Comparison of ENCODE assay signal across 15 mouse cellular contexts in genomic region chr2:79785541-79786134, GRCm38 (mm10).
DNase-seq lines count a peak whose midpoint lies in the region; ATAC-seq and TF ChIP-seq lines count a peak whose summit lies in the region.
"Had no signal": no experiment of that assay in that cellular context is flagged by ENCODE, and none has a peak within 500 bp of the region (broad histone marks: within the 10 kb centered on the region; RNA-seq: fewer than 3 reads in every experiment).

No protein-coding gene starts in this region.

- WGBS in liver, embryonic 11.5 days: 57% methylated on average over 8 of the region's 8 CpGs
- WGBS in liver, postnatal 0 days (ENCODE audit: insufficient replicate concordance): 63% methylated on average over 8 of the region's 8 CpGs
- 45% methylated on average over 8 of the region's 8 CpGs for WGBS in heart, embryonic 13.5 days
- 27% methylated on average over 8 of the region's 8 CpGs for WGBS in stomach, embryonic 14.5 days
- WGBS in hindbrain, postnatal 0 days: 73% methylated on average over 8 of the region's 8 CpGs

- H3K36me3 ChIP-seq in liver, embryonic 11.5 days (ENCODE audit: control insufficient read depth, insufficient read depth, low read length): no peaks in the 10 kb centered on the region
- H3K36me3 ChIP-seq in liver, postnatal 0 days (replicated peaks; ENCODE audit: insufficient read depth, low read length): no peaks in the 10 kb centered on the region
- no peaks in the 10 kb centered on the region for H3K36me3 ChIP-seq in heart, embryonic 13.5 days
- H3K36me3 ChIP-seq in stomach, embryonic 14.5 days (ENCODE audit: control insufficient read depth, insufficient read depth, low read length): no peaks in the 10 kb centered on the region
- no peaks in the 10 kb centered on the region for H3K36me3 ChIP-seq in hindbrain, postnatal 0 days (ENCODE audit: insufficient read depth, low read length)
- H3K36me3 ChIP-seq: midbrain, embryonic 15.5 days; neural tube, embryonic 13.5 days had no signal

- H3K4me1 ChIP-seq in liver, embryonic 11.5 days (replicated peaks; ENCODE audit: control insufficient read depth, insufficient read depth, low read length): no peaks in the 10 kb centered on the region
- no peaks in the 10 kb centered on the region for H3K4me1 ChIP-seq in liver, postnatal 0 days (ENCODE audit: insufficient read depth)
- 0 out of 2 replicates have a peak, but pooled peaks cover 3% of the 10 kb centered on the region for H3K4me1 ChIP-seq in heart, embryonic 13.5 days
- peaks cover 6% of the 10 kb centered on the region for H3K4me1 ChIP-seq in stomach, embryonic 14.5 days (ENCODE audit: control insufficient read depth, insufficient read depth, low read length)
- no peaks in the 10 kb centered on the region for H3K4me1 ChIP-seq in hindbrain, postnatal 0 days (ENCODE audit: insufficient read depth, low read length)
- H3K4me1 ChIP-seq: midbrain, embryonic 15.5 days; neural tube, embryonic 13.5 days had no signal

- no peak overlapping the region for H3K9ac ChIP-seq in liver, embryonic 11.5 days (ENCODE audit: low read depth, low read length)
- H3K9ac ChIP-seq in liver, postnatal 0 days (replicated peaks): no peak overlapping the region
- no peak overlapping the region for H3K9ac ChIP-seq in heart, embryonic 13.5 days
- H3K9ac ChIP-seq in stomach, embryonic 14.5 days (replicated peaks; ENCODE audit: low read depth, low read length): no peak overlapping the region
- H3K9ac ChIP-seq in hindbrain, postnatal 0 days (replicated peaks; ENCODE audit: low read length): no peak overlapping the region
- H3K9ac ChIP-seq: midbrain, embryonic 15.5 days; neural tube, embryonic 13.5 days had no signal

- TF ChIP-seq CTCF in liver, postnatal 0 days (IDR thresholded peaks at IDR 0.05; ENCODE audit: low read depth): no peak
- TF ChIP-seq CTCF in hindbrain, postnatal 0 days (IDR thresholded peaks at IDR 0.05; ENCODE audit: low read depth): no peak

- ATAC-seq in liver, embryonic 11.5 days (replicated peaks; ENCODE audit: low FRiP score): no peak
- no peak for ATAC-seq in liver, postnatal 0 days
- ATAC-seq in heart, embryonic 13.5 days (ENCODE audit: extremely low read depth, insufficient number of reproducible peaks, low FRiP score, low TSS enrichment): no peak
- ATAC-seq in stomach, embryonic 14.5 days (ENCODE audit: insufficient number of reproducible peaks, insufficient read depth, low FRiP score, low read depth): peak; percentile 87; the same call in 1 of the 2 replicates
- no peak for ATAC-seq in hindbrain, postnatal 0 days
- ATAC-seq: midbrain, embryonic 15.5 days had no signal

- H3K4me3 ChIP-seq in liver, embryonic 11.5 days (ENCODE audit: low read depth, low read length): no peak overlapping the region
- H3K4me3 ChIP-seq in liver, postnatal 0 days (ENCODE audit: low read depth, low read length): no peak overlapping the region
- no peak overlapping the region for H3K4me3 ChIP-seq in heart, embryonic 13.5 days
- no peak overlapping the region for H3K4me3 ChIP-seq in stomach, embryonic 14.5 days (ENCODE audit: low read depth, low read length)
- no peak overlapping the region for H3K4me3 ChIP-seq in hindbrain, postnatal 0 days (ENCODE audit: low read length)
- H3K4me3 ChIP-seq: midbrain, embryonic 15.5 days; neural tube, embryonic 13.5 days had no signal

- no peaks in the 10 kb centered on the region for H3K27me3 ChIP-seq in liver, embryonic 11.5 days (replicated peaks; ENCODE audit: control insufficient read depth, insufficient read depth, low read length)
- H3K27me3 ChIP-seq in liver, postnatal 0 days (ENCODE audit: insufficient read depth, low read length): no peaks in the 10 kb centered on the region
- H3K27me3 ChIP-seq in heart, embryonic 13.5 days (replicated peaks): no peaks in the 10 kb centered on the region
- no peaks in the 10 kb centered on the region for H3K27me3 ChIP-seq in stomach, embryonic 14.5 days (ENCODE audit: control insufficient read depth, insufficient read depth, low read length)
- no peaks in the 10 kb centered on the region for H3K27me3 ChIP-seq in hindbrain, postnatal 0 days (ENCODE audit: insufficient read depth, low read length)
- H3K27me3 ChIP-seq: midbrain, embryonic 15.5 days; neural tube, embryonic 13.5 days had no signal

- peak; percentile 84 for DNase-seq in heart, adult 11 months
- DNase-seq in heart, postnatal 25 days (ENCODE audit: low spot score): no peak
- no peak for DNase-seq in liver, embryonic 11.5 days (ENCODE audit: low spot score)
- no peak for DNase-seq in liver, postnatal 0 days
- DNase-seq in gastrocnemius, postnatal 4 days (ENCODE audit: low spot score in 2 of 2): no peak
- no peak for DNase-seq in hindbrain, postnatal 0 days (ENCODE audit: low spot score)
- DNase-seq: adrenal gland, postnatal 14 days; cerebellum, postnatal 36 days; kidney, adult 11 months; layer of hippocampus, adult 9-11 months; thymus, postnatal 25 days had no signal

- intact Hi-C loops in heart, postnatal 25 days (cut with DNase I): loop anchor here (10.0 kb wide), 1 partner anchor 479 kb away; no protein-coding TSS in a partner anchor

- 0 out of 2 replicates have a peak overlapping the region, but pooled peaks have one; percentile 2 for H3K27ac ChIP-seq in liver, embryonic 11.5 days (ENCODE audit: low read depth, low read length)
- no peak overlapping the region for H3K27ac ChIP-seq in liver, postnatal 0 days (ENCODE audit: low read depth)
- 0 out of 2 replicates have a peak overlapping the region, but pooled peaks have one; percentile 16 for H3K27ac ChIP-seq in heart, embryonic 13.5 days (replicated peaks)
- peak overlapping the region; percentile 90 for H3K27ac ChIP-seq in stomach, embryonic 14.5 days (ENCODE audit: low read length)
- no peak overlapping the region for H3K27ac ChIP-seq in hindbrain, postnatal 0 days
- H3K27ac ChIP-seq: midbrain, embryonic 15.5 days; neural tube, embryonic 13.5 days had no signal

- no peaks in the 10 kb centered on the region for H3K9me3 ChIP-seq in liver, embryonic 11.5 days (ENCODE audit: control insufficient read depth, low read length)
- no peaks in the 10 kb centered on the region for H3K9me3 ChIP-seq in liver, postnatal 0 days (ENCODE audit: low read length)
- H3K9me3 ChIP-seq in heart, embryonic 13.5 days: no peaks in the 10 kb centered on the region
- H3K9me3 ChIP-seq in stomach, embryonic 14.5 days (ENCODE audit: control insufficient read depth, low read depth, low read length): no peaks in the 10 kb centered on the region
- H3K9me3 ChIP-seq in hindbrain, postnatal 0 days (ENCODE audit: low read length): no peaks in the 10 kb centered on the region
- H3K9me3 ChIP-seq: midbrain, embryonic 15.5 days; neural tube, embryonic 13.5 days had no signal

- no peak for TF ChIP-seq EP300 in liver, postnatal 0 days (IDR thresholded peaks at IDR 0.05; ENCODE audit: low read depth)

- H3K4me2 ChIP-seq in liver, embryonic 11.5 days: no peak overlapping the region
- H3K4me2 ChIP-seq in liver, postnatal 0 days (ENCODE audit: low read depth, low read length): no peak overlapping the region
- H3K4me2 ChIP-seq in heart, embryonic 13.5 days: peak overlapping the region; percentile 4; the same call in 1 of the 2 replicates
- H3K4me2 ChIP-seq in stomach, embryonic 14.5 days (replicated peaks; ENCODE audit: low read depth, low read length): peak overlapping the region; percentile 20; the same call in 1 of the 2 replicates
- no peak overlapping the region for H3K4me2 ChIP-seq in hindbrain, postnatal 0 days (ENCODE audit: low read depth, low read length)
- H3K4me2 ChIP-seq: midbrain, embryonic 15.5 days; neural tube, embryonic 13.5 days had no signal

Comparison
In these comparisons a context has a peak if more than half of its experiments do, and no peak if none do; other contexts are left out.
1. H3K27ac ChIP-seq: peak in liver, embryonic 11.5 days (single experiment), heart, embryonic 13.5 days (single experiment) and stomach, embryonic 14.5 days (single experiment); none in liver, postnatal 0 days (single experiment) and hindbrain, postnatal 0 days (single experiment).
2. H3K4me2 ChIP-seq: peak in heart, embryonic 13.5 days (single experiment) and stomach, embryonic 14.5 days (single experiment); none in liver, embryonic 11.5 days (single experiment), liver, postnatal 0 days (single experiment) and hindbrain, postnatal 0 days (single experiment).